Mouse (Mus musculus): ENCODE measurements around the gene Prickle4. TPM values are rescaled to one million over a fixed set of nuclear protein-coding genes. Genes with fewer than 3 reads are reported as not detected.

Gene Prickle4
- polyA plus RNA-seq, 1 experiment from 2014 or later = not detected

GRCm38 (mm10) chr17:47688344-47688607 is 6.3 kb downstream of the Prickle4 start, which contains the start of gene Tomm6:
TSS of gene Tomm6 (minus strand) at chr17:47688386.
- 0% methylated on average over 9 of the region's 9 CpGs for WGBS (ENCODE audit: insufficient replicate concordance)
- H3K4me2 ChIP-seq = peak within 1 kb of the TSS; percentile 98
- H3K27ac ChIP-seq = peak within 1 kb of the TSS; percentile 69
- peaks cover 39% of the 10 kb centered on the region for H3K4me1 ChIP-seq (replicated peaks)
- peak within 1 kb of the TSS; percentile 80 for H3K9ac ChIP-seq
- no peaks in the 10 kb centered on the region for H3K9me3 ChIP-seq (replicated peaks)
- peak within 1 kb of the TSS; percentile 72 for H3K4me3 ChIP-seq (replicated peaks)
- H3K36me3 ChIP-seq = peaks cover 30% of the 10 kb centered on the region
- H3K27me3 ChIP-seq = peaks cover 24% of the 10 kb centered on the region
- ATAC-seq (ENCODE audit: low read depth) (no peak), DNase-seq (no peak)

DNA sequence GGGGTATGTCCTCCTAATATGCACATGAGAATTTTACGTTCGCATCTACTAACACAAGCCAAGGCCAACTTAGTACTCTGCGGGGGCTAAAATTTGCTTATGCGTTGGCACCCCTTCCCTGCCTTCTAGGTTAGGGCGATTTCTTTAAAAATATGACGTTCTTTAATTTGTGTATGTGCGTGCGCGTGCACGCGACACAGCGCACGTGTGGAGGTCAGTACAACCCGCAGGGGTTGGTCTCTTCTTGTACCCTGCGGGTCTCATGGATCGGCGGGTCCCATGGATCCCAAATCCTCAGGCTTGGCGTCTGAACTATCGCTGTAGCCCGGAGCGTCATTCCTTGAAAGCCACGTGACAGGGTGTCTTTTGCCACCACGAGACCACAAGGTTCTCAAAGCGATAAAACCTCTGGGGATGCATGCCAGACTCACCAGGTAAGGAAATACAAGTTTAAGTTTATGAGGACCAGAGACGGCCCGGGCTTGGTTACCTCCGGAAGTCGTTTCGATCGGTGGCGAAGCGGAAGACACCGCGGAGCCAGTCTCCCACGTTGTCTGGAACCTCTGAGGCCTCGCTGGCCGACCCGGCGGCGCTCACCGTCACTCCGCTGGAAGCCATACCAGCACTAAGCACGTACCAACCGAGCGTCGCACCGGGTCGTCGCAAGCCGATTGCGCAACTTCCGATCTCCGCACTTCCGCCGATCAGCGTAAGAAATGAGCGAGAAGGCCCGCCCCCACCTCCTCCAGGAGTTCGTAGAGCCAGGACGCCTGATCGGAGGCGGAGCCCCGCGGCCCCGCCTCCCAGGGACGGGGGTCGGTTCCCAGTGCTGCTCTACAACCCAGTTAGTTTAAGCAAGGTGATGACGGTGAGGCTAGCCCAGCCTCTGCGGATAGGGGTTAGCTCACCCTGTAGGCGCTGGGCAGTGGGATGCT is 6.9 kb downstream of the Prickle4 start:
- Histone ChIP-seq H3K27me3 (peaks cover 20% of the 10 kb centered on the region), H3K4me3 (replicated peaks) (peak overlapping the region; percentile 72), H3K9me3 (replicated peaks) (no peaks in the 10 kb centered on the region), H3K27ac (peak overlapping the region; percentile 69), H3K4me2 (peak overlapping the region; percentile 98), H3K9ac (peak overlapping the region; percentile 80), H3K36me3 (peaks cover 35% of the 10 kb centered on the region), H3K4me1 (replicated peaks) (peaks cover 43% of the 10 kb centered on the region)
- ATAC-seq (ENCODE audit: low read depth) = peak; percentile 82
- WGBS (ENCODE audit: insufficient replicate concordance) = under 1% methylated on average over 70 of the region's 70 CpGs
- peak; percentile 90 for DNase-seq

DNA sequence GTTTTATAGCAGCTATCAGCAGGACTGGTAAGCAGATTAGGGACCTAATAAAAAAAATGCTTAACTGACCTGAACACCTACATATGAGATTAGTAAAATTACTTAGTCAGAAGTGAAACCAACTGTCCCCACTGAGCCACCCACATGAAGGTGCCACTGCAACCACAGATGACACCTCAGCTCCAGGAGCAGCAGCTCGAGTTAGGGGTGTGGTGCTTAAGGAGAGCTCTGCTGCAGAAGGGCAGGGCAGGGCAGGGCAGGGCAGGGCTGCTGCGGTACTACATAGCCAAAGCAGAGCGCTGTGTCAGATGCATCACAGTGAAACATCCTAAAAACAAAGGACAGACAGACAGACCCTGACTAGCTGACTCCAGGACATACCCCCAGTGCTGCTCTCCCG is 11.7 kb downstream of the Prickle4 start:
- H3K4me1 ChIP-seq (replicated peaks) = peaks cover 27% of the 10 kb centered on the region
- H3K27ac ChIP-seq = no peak overlapping the region
- H3K9ac ChIP-seq = no peak overlapping the region
- no peaks in the 10 kb centered on the region for H3K27me3 ChIP-seq
- peaks cover 77% of the 10 kb centered on the region for H3K36me3 ChIP-seq
- ATAC-seq (ENCODE audit: low read depth) (no peak), DNase-seq (no peak)
- H3K4me2 ChIP-seq = no peak overlapping the region
- H3K4me3 ChIP-seq (replicated peaks) = no peak overlapping the region
- WGBS (ENCODE audit: insufficient replicate concordance) = 54% methylated on average over 4 of the region's 4 CpGs
- no peaks in the 10 kb centered on the region for H3K9me3 ChIP-seq (replicated peaks)

DNA sequence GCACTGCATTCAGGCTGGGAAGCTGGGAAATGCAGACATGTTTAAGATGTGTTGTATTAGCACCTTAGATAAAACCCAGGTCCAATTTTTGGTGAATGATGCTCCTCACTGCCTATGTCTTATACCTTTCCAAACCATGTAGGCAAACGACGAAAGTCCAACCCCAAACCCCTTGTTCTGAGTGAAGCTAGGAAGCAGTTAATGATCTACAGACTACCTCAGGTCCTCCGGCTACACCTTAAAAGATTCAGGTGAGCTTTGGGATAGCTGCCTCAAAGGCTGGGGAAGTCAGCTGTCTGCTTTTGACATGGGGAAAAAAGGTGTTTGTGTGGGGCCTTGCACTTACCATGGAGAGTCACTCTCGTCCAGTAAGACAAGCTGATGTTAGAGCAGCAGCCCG is 15.8 kb downstream of the Prickle4 start:
- no peak overlapping the region for H3K4me3 ChIP-seq (replicated peaks)
- no peaks in the 10 kb centered on the region for H3K9me3 ChIP-seq (replicated peaks)
- WGBS (ENCODE audit: insufficient replicate concordance) = 79% methylated on average over 5 of the region's 5 CpGs
- H3K36me3 ChIP-seq = peaks cover 77% of the 10 kb centered on the region
- H3K27ac ChIP-seq = no peak overlapping the region
- ATAC-seq (ENCODE audit: low read depth) = no peak
- H3K4me2 ChIP-seq = no peak overlapping the region
- DNase-seq = no peak
- H3K9ac ChIP-seq = no peak overlapping the region
- H3K27me3 ChIP-seq = no peaks in the 10 kb centered on the region
- H3K4me1 ChIP-seq (replicated peaks) = peaks cover 7% of the 10 kb centered on the region

- H3K27me3 ChIP-seq = peaks cover 3% of the 10 kb centered on the region
- H3K4me3 ChIP-seq (replicated peaks) = no peak overlapping the region
- H3K4me2 ChIP-seq = no peak overlapping the region
- no peak overlapping the region for H3K9ac ChIP-seq
- H3K36me3 ChIP-seq = peaks cover 74% of the 10 kb centered on the region
- H3K4me1 ChIP-seq (replicated peaks) = peaks cover 7% of the 10 kb centered on the region
- WGBS (ENCODE audit: insufficient replicate concordance) = 86% methylated on average over 5 of the region's 5 CpGs
- H3K27ac ChIP-seq = no peak overlapping the region
- H3K9me3 ChIP-seq (replicated peaks) = no peaks in the 10 kb centered on the region
- ATAC-seq (ENCODE audit: low read depth) (no peak), DNase-seq (no peak)
Measured at GRCm38 (mm10) chr17:47678238-47678637, 16.3 kb downstream of the Prickle4 start.

DNA sequence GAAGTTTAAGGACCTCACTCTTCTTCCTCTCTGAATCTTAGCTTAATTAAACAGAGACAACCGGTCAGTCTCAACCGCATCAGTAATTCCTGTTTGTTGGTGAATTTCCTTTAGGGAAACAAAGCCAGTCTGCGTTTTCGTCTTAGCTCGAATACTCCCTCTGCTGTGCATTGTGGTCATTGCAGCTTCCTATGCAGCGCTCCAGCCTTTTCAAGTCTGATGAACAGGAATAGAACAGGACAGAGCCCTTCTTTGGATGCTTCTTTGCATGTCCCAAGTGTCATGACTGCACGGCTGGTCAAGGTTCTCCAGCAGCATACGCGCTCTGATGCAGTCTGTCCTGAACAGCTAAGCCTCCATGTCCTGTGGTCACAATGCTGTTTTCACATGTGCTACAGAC is 18.0 kb downstream of the Prickle4 start:
- DNase-seq = no peak
- no peak overlapping the region for H3K9ac ChIP-seq
- no peak overlapping the region for H3K4me2 ChIP-seq
- H3K4me3 ChIP-seq (replicated peaks) = no peak overlapping the region
- peaks cover 13% of the 10 kb centered on the region for H3K4me1 ChIP-seq (replicated peaks)
- H3K27ac ChIP-seq = no peak overlapping the region
- H3K27me3 ChIP-seq = peaks cover 18% of the 10 kb centered on the region
- no peaks in the 10 kb centered on the region for H3K9me3 ChIP-seq (replicated peaks)
- ATAC-seq (ENCODE audit: low read depth) = no peak
- H3K36me3 ChIP-seq = peaks cover 71% of the 10 kb centered on the region
- 22% methylated on average over 9 of the region's 9 CpGs for WGBS (ENCODE audit: insufficient replicate concordance)

- H3K9ac ChIP-seq = peak overlapping the region; percentile 45; the same call in 1 of the 2 replicates
- WGBS (ENCODE audit: insufficient replicate concordance) = 11% methylated on average over 68 of the region's 68 CpGs
- H3K4me1 ChIP-seq (replicated peaks) = peaks cover 13% of the 10 kb centered on the region
- peaks cover 36% of the 10 kb centered on the region for H3K27me3 ChIP-seq
- H3K9me3 ChIP-seq (replicated peaks) = no peaks in the 10 kb centered on the region
- peak overlapping the region; percentile 51 for H3K4me3 ChIP-seq (replicated peaks)
- DNase-seq = no peak
- H3K27ac ChIP-seq = no peak overlapping the region
- H3K4me2 ChIP-seq = peak overlapping the region; percentile 71
- ATAC-seq (ENCODE audit: low read depth) = 0 out of 2 replicates have a peak, but pooled peaks have one; percentile 23
- H3K36me3 ChIP-seq = peaks cover 38% of the 10 kb centered on the region
Measured at GRCm38 (mm10) chr17:47672311-47673111, 22.0 kb downstream of the Prickle4 start.

- Histone ChIP-seq H3K27ac (no peak overlapping the region), H3K36me3 (peaks cover 35% of the 10 kb centered on the region), H3K4me2 (peak overlapping the region; percentile 71), H3K4me3 (replicated peaks) (peak overlapping the region; percentile 51), H3K9ac (no peak overlapping the region), H3K9me3 (replicated peaks) (no peaks in the 10 kb centered on the region), H3K4me1 (replicated peaks) (peaks cover 13% of the 10 kb centered on the region), H3K27me3 (peaks cover 36% of the 10 kb centered on the region)
- ATAC-seq (ENCODE audit: low read depth) = no peak
- DNase-seq = no peak
- 33% methylated on average over 14 of the region's 14 CpGs for WGBS (ENCODE audit: insufficient replicate concordance)
Measured at GRCm38 (mm10) chr17:47671988-47672310, 22.6 kb downstream of the Prickle4 start.

GRCm38 (mm10) chr17:47669166-47669565 is 25.4 kb downstream of the Prickle4 start:
- 77% methylated on average over 4 of the region's 4 CpGs for WGBS (ENCODE audit: insufficient replicate concordance)
- H3K27me3 ChIP-seq = peaks cover 36% of the 10 kb centered on the region
- peaks cover 12% of the 10 kb centered on the region for H3K36me3 ChIP-seq
- peaks cover 22% of the 10 kb centered on the region for H3K4me1 ChIP-seq (replicated peaks)
- no peak overlapping the region for H3K4me2 ChIP-seq
- no peak overlapping the region for H3K9ac ChIP-seq
- ATAC-seq (ENCODE audit: low read depth) (no peak), DNase-seq (no peak)
- H3K27ac ChIP-seq = no peak overlapping the region
- H3K9me3 ChIP-seq (replicated peaks) = no peaks in the 10 kb centered on the region
- no peak overlapping the region for H3K4me3 ChIP-seq (replicated peaks)

GRCm38 (mm10) chr17:47664474-47664873 is 30.1 kb downstream of the Prickle4 start:
- no peak overlapping the region for H3K4me2 ChIP-seq
- DNase-seq = no peak
- WGBS (ENCODE audit: insufficient replicate concordance) = 65% methylated on average over 7 of the region's 7 CpGs

GRCm38 (mm10) chr17:47663009-47663713 is 31.4 kb downstream of the Prickle4 start:
- H3K27ac ChIP-seq = no peak overlapping the region
- ATAC-seq (ENCODE audit: low read depth) (no peak), DNase-seq (no peak)
- H3K4me1 ChIP-seq (replicated peaks) = 0 out of 2 replicates have a peak, but pooled peaks cover 16% of the 10 kb centered on the region
- no peak overlapping the region for H3K9ac ChIP-seq
- H3K4me2 ChIP-seq = no peak overlapping the region
- WGBS (ENCODE audit: insufficient replicate concordance) = 80% methylated on average over 9 of the region's 9 CpGs
- no peaks in the 10 kb centered on the region for H3K27me3 ChIP-seq
- peaks cover 4% of the 10 kb centered on the region; the same call in 1 of the 2 replicates for H3K36me3 ChIP-seq
- no peaks in the 10 kb centered on the region for H3K9me3 ChIP-seq (replicated peaks)
- H3K4me3 ChIP-seq (replicated peaks) = no peak overlapping the region

More at GRCm38 (mm10) chr17:47664474-47664873, 30.1 kb downstream of the Prickle4 start:
- Histone ChIP-seq H3K9me3 (replicated peaks) (no peaks in the 10 kb centered on the region), H3K9ac (no peak overlapping the region), H3K4me1 (replicated peaks) (0 out of 2 replicates have a peak, but pooled peaks cover 10% of the 10 kb centered on the region), H3K27me3 (no peaks in the 10 kb centered on the region), H3K4me3 (replicated peaks) (no peak overlapping the region), H3K27ac (no peak overlapping the region), H3K36me3 (peaks cover 4% of the 10 kb centered on the region; the same call in 1 of the 2 replicates)
- ATAC-seq (ENCODE audit: low read depth) = no peak

Data from liver, embryonic 13.5 days (tissue).